Mouse (Mus musculus): Measurements from ENCODE around the gene Slc45a2. TPM values are rescaled to one million over a fixed set of nuclear protein-coding genes. Genes with fewer than 3 reads are reported as not detected.

Gene Slc45a2
- polyA plus RNA-seq, 1 experiment: not detected

- no peak for TF ChIP-seq FOSL1 (IDR thresholded peaks at IDR 0.05; ENCODE audit: insufficient read depth, low read length, poor library complexity, severe bottlenecking)
- TF ChIP-seq CEBPB (IDR thresholded peaks at IDR 0.05; ENCODE audit: low read depth): no peak
- no peak for TF ChIP-seq MAX (IDR thresholded peaks at IDR 0.05)
- no peak for TF ChIP-seq MYOG (IDR thresholded peaks at IDR 0.05; ENCODE audit: control insufficient read depth, extremely low read depth, insufficient read length)
- TF ChIP-seq USF1 (IDR thresholded peaks at IDR 0.05; ENCODE audit: low read depth): no peak
- TF ChIP-seq MYOD1 (IDR thresholded peaks at IDR 0.05; ENCODE audit: control insufficient read depth, insufficient read length, low read depth): no peak
- TF ChIP-seq CTCF (IDR thresholded peaks at IDR 0.05; ENCODE audit: control insufficient read depth, insufficient read depth, insufficient read length): no peak
- Histone ChIP-seq H3K27me3 (ENCODE audit: control insufficient read depth, insufficient read depth, insufficient read length) (peaks cover 9% of the 10 kb centered on the region), H3K79me2 (ENCODE audit: control insufficient read depth, insufficient read depth) (no peaks in the 10 kb centered on the region), H3ac (ENCODE audit: control insufficient read depth, insufficient read length, low read depth) (no peak overlapping the region), H3K36me3 (ENCODE audit: control insufficient read depth, insufficient read depth) (no peaks in the 10 kb centered on the region), H3K79me3 (ENCODE audit: low read depth) (no peaks in the 10 kb centered on the region), H3K4me3 (ENCODE audit: insufficient read depth, poor library complexity, severe bottlenecking) (no peak overlapping the region)
Observed at GRCm38 (mm10) chr15:11026801-11027561, 26.5 kb downstream of the Slc45a2 start.

DNA sequence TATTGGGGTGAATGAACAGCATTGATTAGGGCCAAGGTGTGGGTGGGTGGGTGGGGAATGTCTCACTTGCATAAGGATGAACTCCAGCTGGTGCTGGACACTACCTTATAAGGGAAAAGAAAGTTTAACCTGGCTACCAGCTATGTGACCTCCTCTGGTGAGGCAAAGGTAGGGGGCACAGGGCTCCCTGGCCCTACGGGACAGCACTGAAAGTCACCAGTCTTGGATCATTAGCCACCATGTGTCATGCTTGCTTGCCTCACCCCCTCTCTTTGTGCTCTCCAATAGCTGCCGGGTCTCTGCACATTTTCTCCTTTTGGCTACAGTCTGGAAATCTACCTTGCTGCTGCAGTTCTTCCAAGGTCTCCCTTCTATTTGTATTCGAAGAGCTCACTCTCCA is 29.7 kb downstream of the Slc45a2 start:
- no peaks in the 10 kb centered on the region for H3K36me3 ChIP-seq (ENCODE audit: control insufficient read depth, insufficient read depth)
- H3ac ChIP-seq (ENCODE audit: control insufficient read depth, insufficient read length, low read depth): no peak overlapping the region
- TF ChIP-seq CEBPB (IDR thresholded peaks at IDR 0.05; ENCODE audit: low read depth): no peak
- peaks cover 5% of the 10 kb centered on the region for H3K27me3 ChIP-seq (ENCODE audit: control insufficient read depth, insufficient read depth, insufficient read length)
- H3K79me3 ChIP-seq (ENCODE audit: low read depth): no peaks in the 10 kb centered on the region
- no peaks in the 10 kb centered on the region for H3K79me2 ChIP-seq (ENCODE audit: control insufficient read depth, insufficient read depth)
- H3K4me3 ChIP-seq (ENCODE audit: insufficient read depth, poor library complexity, severe bottlenecking): no peak overlapping the region

- Histone ChIP-seq H3K36me3 (ENCODE audit: control insufficient read depth, insufficient read depth) (no peaks in the 10 kb centered on the region), H3K79me2 (ENCODE audit: control insufficient read depth, insufficient read depth) (no peaks in the 10 kb centered on the region), H3K4me3 (ENCODE audit: insufficient read depth, poor library complexity, severe bottlenecking) (no peak overlapping the region), H3ac (ENCODE audit: control insufficient read depth, insufficient read length, low read depth) (no peak overlapping the region), H3K27me3 (ENCODE audit: control insufficient read depth, insufficient read depth, insufficient read length) (peaks cover 31% of the 10 kb centered on the region), H3K79me3 (ENCODE audit: low read depth) (no peaks in the 10 kb centered on the region)
- TF ChIP-seq CEBPB (IDR thresholded peaks at IDR 0.05; ENCODE audit: low read depth): no peak
- TF ChIP-seq MAX (IDR thresholded peaks at IDR 0.05): no peak
- TF ChIP-seq CTCF (IDR thresholded peaks at IDR 0.05; ENCODE audit: control insufficient read depth, insufficient read depth, insufficient read length): no peak
- TF ChIP-seq MYOG (IDR thresholded peaks at IDR 0.05; ENCODE audit: control insufficient read depth, extremely low read depth, insufficient read length): no peak
- TF ChIP-seq FOSL1 (IDR thresholded peaks at IDR 0.05; ENCODE audit: insufficient read depth, low read length, poor library complexity, severe bottlenecking): no peak
- no peak for TF ChIP-seq USF1 (IDR thresholded peaks at IDR 0.05; ENCODE audit: low read depth)
- TF ChIP-seq MYOD1 (IDR thresholded peaks at IDR 0.05; ENCODE audit: control insufficient read depth, insufficient read length, low read depth): no peak
Observed at GRCm38 (mm10) chr15:11035947-11036474, 35.5 kb downstream of the Slc45a2 start.

DNA sequence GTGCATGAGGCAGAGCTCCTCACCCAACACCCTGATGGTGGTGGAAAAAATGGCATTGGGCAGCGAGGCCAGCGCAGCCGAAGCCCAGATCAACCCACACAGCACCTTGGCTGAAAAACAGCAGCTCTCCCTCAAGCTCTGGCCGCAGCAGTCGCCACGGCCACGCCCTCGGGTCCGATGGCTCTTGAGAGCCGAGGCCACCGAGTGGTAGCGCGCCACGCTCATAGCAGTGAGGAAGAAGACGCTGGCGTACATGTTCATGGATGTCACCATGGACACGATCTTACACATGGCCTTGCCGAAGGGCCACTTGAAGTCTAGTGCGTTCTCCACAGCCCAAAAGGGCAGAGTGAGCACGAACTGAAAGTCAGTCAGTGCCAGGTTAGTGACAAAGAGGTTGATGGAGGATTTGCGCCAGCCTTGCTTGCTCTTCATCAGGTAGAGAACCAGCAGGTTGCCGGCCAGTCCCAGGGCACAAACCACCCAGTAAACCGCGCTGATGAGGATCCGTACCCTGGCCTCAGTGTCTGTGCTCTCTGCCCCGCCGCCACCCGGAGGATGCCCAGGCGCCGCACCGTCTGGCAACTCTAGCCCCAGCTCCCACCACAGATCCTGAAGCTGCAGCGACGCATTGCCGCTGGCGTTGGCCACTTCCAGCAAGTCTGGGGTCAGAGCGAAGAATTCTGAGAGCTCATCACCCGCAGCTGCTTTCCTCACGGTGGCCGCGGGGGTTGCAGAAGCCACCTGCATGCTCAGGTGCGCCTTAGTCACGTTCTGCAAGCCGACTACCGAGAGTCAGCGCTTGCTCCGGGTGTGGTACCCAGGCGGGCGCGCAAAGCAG is 36.2 kb downstream of the Slc45a2 start:
- Histone ChIP-seq H3K79me2 (ENCODE audit: control insufficient read depth, insufficient read depth) (no peaks in the 10 kb centered on the region), H3K79me3 (ENCODE audit: low read depth) (no peaks in the 10 kb centered on the region), H3K36me3 (ENCODE audit: control insufficient read depth, insufficient read depth) (no peaks in the 10 kb centered on the region), H3K4me3 (ENCODE audit: insufficient read depth, poor library complexity, severe bottlenecking) (peak overlapping the region; percentile 7), H3ac (ENCODE audit: control insufficient read depth, insufficient read length, low read depth) (no peak overlapping the region), H3K27me3 (ENCODE audit: control insufficient read depth, insufficient read depth, insufficient read length) (peaks cover 31% of the 10 kb centered on the region)
- TF ChIP-seq MYOG (IDR thresholded peaks at IDR 0.05; ENCODE audit: control insufficient read depth, extremely low read depth, insufficient read length): no peak
- no peak for TF ChIP-seq CTCF (IDR thresholded peaks at IDR 0.05; ENCODE audit: control insufficient read depth, insufficient read depth, insufficient read length)
- TF ChIP-seq USF1 (IDR thresholded peaks at IDR 0.05; ENCODE audit: low read depth): no peak
- no peak for TF ChIP-seq CEBPB (IDR thresholded peaks at IDR 0.05; ENCODE audit: low read depth)
- TF ChIP-seq MAX (IDR thresholded peaks at IDR 0.05): no peak
- no peak for TF ChIP-seq FOSL1 (IDR thresholded peaks at IDR 0.05; ENCODE audit: insufficient read depth, low read length, poor library complexity, severe bottlenecking)
- no peak for TF ChIP-seq MYOD1 (IDR thresholded peaks at IDR 0.05; ENCODE audit: control insufficient read depth, insufficient read length, low read depth)

DNA sequence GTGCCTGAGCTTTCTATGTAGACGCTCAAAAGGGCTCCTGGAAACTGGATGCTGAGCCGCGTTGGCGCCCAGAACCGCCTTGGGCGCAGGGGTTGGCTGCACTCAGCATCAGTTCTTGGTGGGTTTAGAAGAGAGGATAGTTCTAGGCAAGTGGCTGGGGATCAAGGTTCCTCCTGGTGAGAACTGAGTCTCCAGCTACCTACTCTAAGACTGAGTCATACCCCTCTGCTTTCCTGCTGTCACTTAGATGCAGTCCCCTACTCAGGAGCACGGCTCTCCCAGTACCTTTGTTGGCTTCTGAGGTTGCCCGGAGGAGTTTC is 36.8 kb downstream of the Slc45a2 start:
- Histone ChIP-seq H3K79me2 (ENCODE audit: control insufficient read depth, insufficient read depth) (no peaks in the 10 kb centered on the region), H3K36me3 (ENCODE audit: control insufficient read depth, insufficient read depth) (no peaks in the 10 kb centered on the region), H3ac (ENCODE audit: control insufficient read depth, insufficient read length, low read depth) (no peak overlapping the region), H3K79me3 (ENCODE audit: low read depth) (no peaks in the 10 kb centered on the region), H3K4me3 (ENCODE audit: insufficient read depth, poor library complexity, severe bottlenecking) (no peak overlapping the region), H3K27me3 (ENCODE audit: control insufficient read depth, insufficient read depth, insufficient read length) (peaks cover 31% of the 10 kb centered on the region)
- no peak for TF ChIP-seq FOSL1 (IDR thresholded peaks at IDR 0.05; ENCODE audit: insufficient read depth, low read length, poor library complexity, severe bottlenecking)
- TF ChIP-seq MYOD1 (IDR thresholded peaks at IDR 0.05; ENCODE audit: control insufficient read depth, insufficient read length, low read depth): no peak
- no peak for TF ChIP-seq USF1 (IDR thresholded peaks at IDR 0.05; ENCODE audit: low read depth)
- no peak for TF ChIP-seq CEBPB (IDR thresholded peaks at IDR 0.05; ENCODE audit: low read depth)
- TF ChIP-seq MYOG (IDR thresholded peaks at IDR 0.05; ENCODE audit: control insufficient read depth, extremely low read depth, insufficient read length): no peak
- TF ChIP-seq MAX (IDR thresholded peaks at IDR 0.05): no peak
- no peak for TF ChIP-seq CTCF (IDR thresholded peaks at IDR 0.05; ENCODE audit: control insufficient read depth, insufficient read depth, insufficient read length)
